Comparison of ENCODE assay signal across 24 mouse cellular contexts in the genomic region with DNA sequence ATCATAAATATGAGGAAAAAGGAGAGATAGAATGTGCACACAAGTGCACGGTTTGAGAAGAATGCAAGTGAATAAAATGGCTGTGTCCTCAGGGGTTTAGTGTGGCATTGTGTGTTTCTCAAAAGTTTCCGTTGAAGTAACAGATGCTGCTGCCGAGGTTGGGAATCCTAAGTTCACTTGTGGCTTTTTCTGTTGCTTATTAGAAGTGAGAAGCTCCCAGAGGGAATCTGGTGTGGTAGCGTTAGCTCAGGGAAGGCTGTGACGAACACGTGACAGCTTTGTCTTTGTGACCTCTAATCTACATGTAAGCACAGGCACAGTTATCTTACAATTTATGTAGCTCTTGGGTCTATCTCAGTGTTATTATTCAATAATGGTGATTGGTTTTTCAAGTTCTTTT.
A peak's percentile ranks its signal among the peaks of the same experiment; 100 is the strongest.
DNase-seq lines count a peak whose midpoint lies in the region; ATAC-seq and TF ChIP-seq lines count a peak whose summit lies in the region.
"Had no signal": no experiment of that assay in that cellular context is flagged by ENCODE, and none has a peak within 500 bp of the region (broad histone marks: within the 10 kb centered on the region; RNA-seq: fewer than 3 reads in every experiment).

No protein-coding gene starts in this region.

- 75% methylated on average over 6 of the region's 6 CpGs for WGBS in midbrain, embryonic 11.5 days
- 81% methylated on average over 6 of the region's 6 CpGs for WGBS in midbrain, embryonic 10.5 days

- peak; percentile 53; the same call in 1 of the 2 replicates for TF ChIP-seq EP300 in CH12.LX (IDR thresholded peaks at IDR 0.05; ENCODE audit: low read length)

- peaks cover 2% of the 10 kb centered on the region; the same call in 1 of the 2 replicates for H3K27me3 ChIP-seq in midbrain, embryonic 11.5 days (ENCODE audit: control insufficient read depth, insufficient read depth, low read length)
- no peaks in the 10 kb centered on the region; the same call in 1 of the 2 replicates for H3K27me3 ChIP-seq in midbrain, embryonic 10.5 days (ENCODE audit: low read depth, poor library complexity, severe bottlenecking)
- no peaks in the 10 kb centered on the region for H3K27me3 ChIP-seq in CH12.LX (replicated peaks)
- H3K27me3 ChIP-seq: embryonic facial prominence, embryonic 12.5 days; forebrain, embryonic 12.5 days; forebrain, embryonic 15.5 days; hindbrain, embryonic 12.5 days; Patski had no signal

- H3K9ac ChIP-seq in midbrain, embryonic 11.5 days (ENCODE audit: low read length), result no peak overlapping the region
- no peak overlapping the region for H3K9ac ChIP-seq in CH12.LX (ENCODE audit: insufficient read depth, low read depth)
- H3K9ac ChIP-seq: embryonic facial prominence, embryonic 12.5 days; forebrain, embryonic 12.5 days; forebrain, embryonic 15.5 days; hindbrain, embryonic 12.5 days had no signal

- H3K79me2 ChIP-seq in CH12.LX (replicated peaks; ENCODE audit: control insufficient read depth, extremely low read depth, insufficient read depth, poor library complexity, severe bottlenecking), result peaks cover 8% of the 10 kb centered on the region; the same call in 1 of the 2 replicates

- H3K4me3 ChIP-seq in midbrain, embryonic 11.5 days (ENCODE audit: low read depth, low read length), result no peak overlapping the region
- no peak overlapping the region for H3K4me3 ChIP-seq in midbrain, embryonic 10.5 days
- H3K4me3 ChIP-seq in CH12.LX (replicated peaks in 1 of 3; ENCODE audit: low read depth in 2 of 3, low read length in 2 of 3, poor library complexity in 1 of 3), result no peak overlapping the region
- H3K4me3 ChIP-seq: embryonic facial prominence, embryonic 12.5 days; erythroblast, embryonic 14.5 days; forebrain, embryonic 12.5 days; forebrain, embryonic 15.5 days; heart, adult 2 months; heart, embryonic 10.5 days; hindbrain, embryonic 12.5 days had no signal

- H3K4me1 ChIP-seq in midbrain, embryonic 11.5 days (ENCODE audit: control insufficient read depth, insufficient read depth, low read length), result peaks cover 2% of the 10 kb centered on the region; the same call in 1 of the 2 replicates
- H3K4me1 ChIP-seq in midbrain, embryonic 10.5 days, result peaks cover 9% of the 10 kb centered on the region
- H3K4me1 ChIP-seq in CH12.LX (ENCODE audit: control insufficient read depth in 1 of 2, insufficient read depth in 2 of 2), result peaks cover 0 to 62% of the 10 kb centered on the region in 2 experiments; a peak in 2 of 4 replicates
- H3K4me1 ChIP-seq: embryonic facial prominence, embryonic 12.5 days; forebrain, embryonic 12.5 days; forebrain, embryonic 15.5 days; heart, embryonic 10.5 days; hindbrain, embryonic 12.5 days had no signal

- ATAC-seq in midbrain, embryonic 11.5 days (ENCODE audit: low FRiP score), result no peak
- ATAC-seq: forebrain, embryonic 15.5 days; hindbrain, embryonic 16.5 days; inflammation-experienced regulatory T-cells, adult 6 months; intestine, embryonic 16.5 days; Patski had no signal

- no peaks in the 10 kb centered on the region for H3K9me3 ChIP-seq in midbrain, embryonic 11.5 days (ENCODE audit: control insufficient read depth, low read length)
- no peaks in the 10 kb centered on the region for H3K9me3 ChIP-seq in midbrain, embryonic 10.5 days (replicated peaks)
- no peaks in the 10 kb centered on the region for H3K9me3 ChIP-seq in CH12.LX (replicated peaks; ENCODE audit: low read length)
- H3K9me3 ChIP-seq: embryonic facial prominence, embryonic 12.5 days; forebrain, embryonic 12.5 days; forebrain, embryonic 15.5 days; G1E; heart, embryonic 10.5 days; hindbrain, embryonic 12.5 days had no signal

- no peak for TF ChIP-seq CTCF in CH12.LX (conservative IDR thresholded peaks at IDR 0.05 in 1 of 2, IDR thresholded peaks at IDR 0.05 in 1 of 2; ENCODE audit: low read depth in 2 of 2, low read length in 2 of 2)
- no peak for TF ChIP-seq CTCF in brain, embryonic 14.5 days (IDR thresholded peaks at IDR 0.05; ENCODE audit: borderline replicate concordance, extremely low read depth, insufficient read depth, insufficient read length)

- TF ChIP-seq POLR2A in CH12.LX (IDR thresholded peaks at IDR 0.05; ENCODE audit: low read depth, low read length), result no peak
- no peak for TF ChIP-seq POLR2A in brain, embryonic 14.5 days (IDR thresholded peaks at IDR 0.05; ENCODE audit: borderline replicate concordance, extremely low read depth, insufficient read depth, insufficient read length, poor library complexity, severe bottlenecking)

- in situ Hi-C loops in CH12.LX (cut with MboI; ENCODE audit: low pct_ligation_motif_present, low pct_unique_long_range_greater_than_20kb, low sequenced_read_pairs), result no loop called here

- no peak overlapping the region for H3K4me2 ChIP-seq in midbrain, embryonic 11.5 days
- H3K4me2 ChIP-seq in CH12.LX (ENCODE audit: insufficient read depth, low read depth, poor library complexity, severe bottlenecking), result 0 out of 2 replicates have a peak overlapping the region, but pooled peaks have one; percentile 29
- H3K4me2 ChIP-seq: embryonic facial prominence, embryonic 12.5 days; forebrain, embryonic 12.5 days; forebrain, embryonic 15.5 days; hindbrain, embryonic 12.5 days had no signal

- DNase-seq in midbrain, embryonic 11.5 days (ENCODE audit: low spot score, missing footprints), result peak; percentile 79
- DNase-seq in midbrain, embryonic 10.5 days (ENCODE audit: low spot score), result no peak
- DNase-seq in CH12.LX (ENCODE audit: extremely low read depth), result peak; percentile 64
- peak; percentile 7 for DNase-seq in brain, embryonic 14.5 days (ENCODE audit: low read depth)
- no peak for DNase-seq in kidney, adult 9 months
- DNase-seq in kidney, postnatal 14 days, result no peak
- DNase-seq: adrenal gland, postnatal 10 days; adrenal gland, postnatal 36 days; cerebellum, adult 11-12 months; cerebellum, adult 8-10 months; cerebellum, postnatal 14 days; gastrocnemius, postnatal 25 days; heart, adult 2 months had no signal

- dilution Hi-C loops in CH12.LX (cut with MboI; ENCODE audit: extremely low pct_ligation_motif_present, extremely low pct_unique_long_range_greater_than_20kb, low sequenced_read_pairs), result no loop called here

- TF ChIP-seq RAD21 in CH12.LX (IDR thresholded peaks at IDR 0.05; ENCODE audit: low read depth, low read length), result no peak

- no peaks in the 10 kb centered on the region for H3K36me3 ChIP-seq in midbrain, embryonic 11.5 days (ENCODE audit: control insufficient read depth, insufficient read depth, low read length)
- no peaks in the 10 kb centered on the region for H3K36me3 ChIP-seq in midbrain, embryonic 10.5 days
- peaks cover 0 to 12% of the 10 kb centered on the region in 2 experiments for H3K36me3 ChIP-seq in CH12.LX (replicated peaks in 1 of 2; ENCODE audit: control insufficient read depth in 1 of 2, insufficient read depth in 1 of 2, low read length in 1 of 2)
- H3K36me3 ChIP-seq: embryonic facial prominence, embryonic 12.5 days; forebrain, embryonic 12.5 days; forebrain, embryonic 15.5 days; heart, embryonic 10.5 days; hindbrain, embryonic 12.5 days had no signal

- H3K27ac ChIP-seq in midbrain, embryonic 11.5 days (ENCODE audit: low read depth, low read length), result no peak overlapping the region
- H3K27ac ChIP-seq in midbrain, embryonic 10.5 days (replicated peaks), result no peak overlapping the region
- H3K27ac ChIP-seq in CH12.LX (ENCODE audit: insufficient read depth, low read depth), result no peak overlapping the region
- H3K27ac ChIP-seq: embryonic facial prominence, embryonic 12.5 days; forebrain, embryonic 12.5 days; forebrain, embryonic 15.5 days; heart, adult 2 months; heart, embryonic 10.5 days; hindbrain, embryonic 12.5 days had no signal

TF ChIP-seq in CH12.LX, 34 proteins besides CTCF, POLR2A, EP300 and RAD21:
- TF ChIP-seq ZKSCAN1 (IDR thresholded peaks at IDR 0.05; ENCODE audit: borderline replicate concordance, low read depth, low read length) (no peak), RCOR1 (conservative IDR thresholded peaks at IDR 0.05; ENCODE audit: low read depth, low read length) (no peak), MAX (IDR thresholded peaks at IDR 0.05; ENCODE audit: low read length) (0 out of 2 replicates have a peak, but pooled peaks have one; percentile 62), MAZ (IDR thresholded peaks at IDR 0.05; ENCODE audit: low read depth, low read length) (no peak), MAFK (IDR thresholded peaks at IDR 0.05; ENCODE audit: insufficient replicate concordance, low read length) (no peak), ETS1 (conservative IDR thresholded peaks at IDR 0.05; ENCODE audit: low read depth, low read length) (0 out of 2 replicates have a peak, but pooled peaks have one; percentile 23), MXI1 (IDR thresholded peaks at IDR 0.05; ENCODE audit: low read depth, low read length) (no peak), SIN3A (IDR thresholded peaks at IDR 0.05; ENCODE audit: low read length) (no peak), GABPA (IDR thresholded peaks at IDR 0.05; ENCODE audit: insufficient replicate concordance, low read depth, low read length) (no peak), TBP (conservative IDR thresholded peaks at IDR 0.05; ENCODE audit: low read depth, low read length) (no peak), NELFE (IDR thresholded peaks at IDR 0.05; ENCODE audit: low read depth, low read length) (no peak), ZMIZ1 (IDR thresholded peaks at IDR 0.05; ENCODE audit: low read depth, low read length) (no peak), BHLHE40 (IDR thresholded peaks at IDR 0.05; ENCODE audit: low read depth, low read length) (peak; percentile 87), SMC3 (IDR thresholded peaks at IDR 0.05; ENCODE audit: low read depth, low read length) (no peak), JUN (IDR thresholded peaks at IDR 0.05; ENCODE audit: insufficient read depth, low read depth, low read length) (no peak), USF1 (IDR thresholded peaks at IDR 0.05; ENCODE audit: low read depth, low read length) (peak; percentile 25), USF2 (conservative IDR thresholded peaks at IDR 0.05; ENCODE audit: low read depth, low read length) (peak; percentile 60)

Comparison
In these comparisons a context has a peak if more than half of its experiments do, and no peak if none do; other contexts are left out.
1. DNase-seq: peak in midbrain, embryonic 11.5 days (single experiment), CH12.LX (single experiment) and brain, embryonic 14.5 days (single experiment); none in midbrain, embryonic 10.5 days (single experiment), kidney, adult 9 months (single experiment) and kidney, postnatal 14 days (single experiment).